In genomic region chr3:40894336-40894735, GRCm38 (mm10) we compare ENCODE assay signal across 7 mouse cellular contexts. TPM values are rescaled to one million over a fixed set of nuclear protein-coding genes. Genes with fewer than 3 reads are reported as not detected.
DNase-seq lines count a peak whose midpoint lies in the region; ATAC-seq and TF ChIP-seq lines count a peak whose summit lies in the region.
"Not testable (repeated sequence)": the region's sequence is repeated elsewhere in the genome, so short reads cannot be mapped to it uniquely, and the experiment has no call there.

No protein-coding gene starts in this region.

- not testable (repeated sequence) for H3K9me3 ChIP-seq in intestine, embryonic 15.5 days; limb, embryonic 15.5 days; midbrain, embryonic 13.5 days

- H3K4me1 ChIP-seq in intestine, embryonic 15.5 days (replicated peaks); limb, embryonic 15.5 days; spleen, adult 2 months (ENCODE audit: control insufficient read depth, insufficient read depth, insufficient read length): not testable (repeated sequence)
- H3K4me1 ChIP-seq in midbrain, embryonic 13.5 days (replicated peaks): peaks cover 11% of the 10 kb centered on the region

- H3K4me2 ChIP-seq in intestine, embryonic 15.5 days (replicated peaks): peak overlapping the region; percentile 83
- H3K4me2 ChIP-seq in limb, embryonic 15.5 days: peak overlapping the region; percentile 71
- peak overlapping the region; percentile 67 for H3K4me2 ChIP-seq in midbrain, embryonic 13.5 days (replicated peaks)

- H3K9ac ChIP-seq in intestine, embryonic 15.5 days: peak overlapping the region; percentile 56
- H3K9ac ChIP-seq in limb, embryonic 15.5 days: peak overlapping the region; percentile 47
- peak overlapping the region; percentile 80 for H3K9ac ChIP-seq in midbrain, embryonic 13.5 days (replicated peaks)

- DNase-seq in adrenal gland, adult 2 months: peak; percentile 31
- peak; percentile 5 for DNase-seq in embryo, embryonic 11.5 days (ENCODE audit: low read depth, low spot score)
- peak; percentile 22 to 37 for DNase-seq in heart, adult 18-20 months
- peak; percentile 1 to 24 for DNase-seq in spleen, adult 2 months (ENCODE audit: low read depth in 1 of 2, low spot score in 2 of 2)

- not testable (repeated sequence) for H3K27ac ChIP-seq in intestine, embryonic 15.5 days; spleen, adult 2 months (ENCODE audit: insufficient read depth, low read length)
- H3K27ac ChIP-seq in limb, embryonic 15.5 days: peak overlapping the region; percentile 12
- peak overlapping the region; percentile 64 for H3K27ac ChIP-seq in midbrain, embryonic 13.5 days

- not testable (repeated sequence) for ATAC-seq in intestine, embryonic 15.5 days; limb, embryonic 15.5 days (ENCODE audit: insufficient number of reproducible peaks, low FRiP score, low TSS enrichment, low read depth); midbrain, embryonic 13.5 days

- not testable (repeated sequence) for TF ChIP-seq CTCF in spleen, adult 2 months (IDR thresholded peaks at IDR 0.05; ENCODE audit: extremely low read depth, insufficient read depth, insufficient read length, insufficient replicate concordance)

- under 1% methylated on average over 21 of the region's 24 CpGs for WGBS in intestine, embryonic 15.5 days
- 2% methylated on average over 22 of the region's 24 CpGs for WGBS in limb, embryonic 15.5 days
- WGBS in midbrain, embryonic 13.5 days: 2% methylated on average over 21 of the region's 24 CpGs
- under 1% methylated on average over 21 of the region's 24 CpGs for WGBS in spleen, adult 2 months

- not testable (repeated sequence) for H3K36me3 ChIP-seq in intestine, embryonic 15.5 days; limb, embryonic 15.5 days; midbrain, embryonic 13.5 days; spleen, adult 2 months (ENCODE audit: control insufficient read depth, insufficient read depth, low read length)

- not testable (repeated sequence) for TF ChIP-seq POLR2A in spleen, adult 2 months (IDR thresholded peaks at IDR 0.05; ENCODE audit: low read depth, low read length)

- peak overlapping the region; percentile 53 for H3K4me3 ChIP-seq in intestine, embryonic 15.5 days (replicated peaks)
- H3K4me3 ChIP-seq in limb, embryonic 15.5 days: peak overlapping the region; percentile 54
- H3K4me3 ChIP-seq in midbrain, embryonic 13.5 days (replicated peaks): peak overlapping the region; percentile 57
- H3K4me3 ChIP-seq in spleen, adult 2 months (ENCODE audit: extremely low read depth, insufficient read depth, insufficient read length): peak overlapping the region; percentile 58

- H3K27me3 ChIP-seq in intestine, embryonic 15.5 days (replicated peaks); limb, embryonic 15.5 days; midbrain, embryonic 13.5 days; spleen, adult 2 months (ENCODE audit: control insufficient read depth, insufficient read depth, low read length): not testable (repeated sequence)

RNA-seq across cellular contexts. Expression of gene 1700034I23Rik, which starts 8.0 kb away (rescaled TPM):
- total RNA-seq in adrenal gland, adult 2 months (2021): not detected
- not detected in 2 replicates for polyA plus RNA-seq in adrenal gland, adult 2 months (2012; rRNA removed)
- under 1 TPM; 0.12 to 0.28 TPM for total RNA-seq in heart, adult 18-20 months (2021)
- polyA plus RNA-seq in intestine, embryonic 15.5 days (2015; fragmentation: Nextera tagmentation; extraction: Ambion mirVana): 0.09 and 0.29 TPM in 2 replicates
- 0.07 and 0.10 TPM in 2 replicates for polyA plus RNA-seq in limb, embryonic 15.5 days (2015; fragmentation: Nextera tagmentation; extraction: Ambion mirVana)
- polyA plus RNA-seq in midbrain, embryonic 13.5 days (2015; fragmentation: Nextera tagmentation; extraction: Ambion mirVana): 0.22 and 0.49 TPM in 2 replicates
- polyA plus RNA-seq in spleen, adult 2 months (2012; rRNA removed): not detected in 2 replicates

RNA-seq across cellular contexts. Expression of gene Abhd18, which starts 47.6 kb away (rescaled TPM):
- 1 to 10 TPM; 4.0 to 6.4 TPM for total RNA-seq in adrenal gland, adult 2 months (2021)
- polyA plus RNA-seq in adrenal gland, adult 2 months (2012; rRNA removed): 0.42 and 1.2 TPM in 2 replicates
- total RNA-seq in heart, adult 18-20 months (2021): 10 to 100 TPM; 66.7 to 77.1 TPM
- polyA plus RNA-seq in intestine, embryonic 15.5 days (2015; fragmentation: Nextera tagmentation; extraction: Ambion mirVana): 8.1 and 8.9 TPM in 2 replicates
- polyA plus RNA-seq in limb, embryonic 15.5 days (2015; fragmentation: Nextera tagmentation; extraction: Ambion mirVana): 8.8 and 9.3 TPM in 2 replicates
- polyA plus RNA-seq in midbrain, embryonic 13.5 days (2015; fragmentation: Nextera tagmentation; extraction: Ambion mirVana): 13.2 and 18.6 TPM in 2 replicates
- polyA plus RNA-seq in spleen, adult 2 months (2012; rRNA removed): 1.2 and 1.4 TPM in 2 replicates

RNA-seq across cellular contexts. Expression of gene Mfsd8, which starts 47.6 kb away (rescaled TPM):
- total RNA-seq in adrenal gland, adult 2 months (2021): 10 to 100 TPM; 16.9 to 25.5 TPM
- 1.9 and 2.2 TPM in 2 replicates for polyA plus RNA-seq in adrenal gland, adult 2 months (2012; rRNA removed)
- 10 to 100 TPM; 19.7 to 21.7 TPM for total RNA-seq in heart, adult 18-20 months (2021)
- polyA plus RNA-seq in intestine, embryonic 15.5 days (2015; fragmentation: Nextera tagmentation; extraction: Ambion mirVana): 5.2 and 6.1 TPM in 2 replicates
- polyA plus RNA-seq in limb, embryonic 15.5 days (2015; fragmentation: Nextera tagmentation; extraction: Ambion mirVana): 8.0 and 8.7 TPM in 2 replicates
- polyA plus RNA-seq in midbrain, embryonic 13.5 days (2015; fragmentation: Nextera tagmentation; extraction: Ambion mirVana): 11.7 and 12.2 TPM in 2 replicates
- 1.9 and 2.6 TPM in 2 replicates for polyA plus RNA-seq in spleen, adult 2 months (2012; rRNA removed)

RNA-seq across cellular contexts. Expression of gene Larp1b, which starts 55.3 kb away (rescaled TPM):
- total RNA-seq in adrenal gland, adult 2 months (2021): 10 to 100 TPM; 33.7 to 35.3 TPM
- polyA plus RNA-seq in adrenal gland, adult 2 months (2012; rRNA removed): 3.7 and 8.1 TPM in 2 replicates
- total RNA-seq in heart, adult 18-20 months (2021): 10 to 100 TPM; 62.0 to 64.2 TPM
- polyA plus RNA-seq in intestine, embryonic 15.5 days (2015; fragmentation: Nextera tagmentation; extraction: Ambion mirVana): 10.4 and 14.0 TPM in 2 replicates
- 2.2 and 3.3 TPM in 2 replicates for polyA plus RNA-seq in limb, embryonic 15.5 days (2015; fragmentation: Nextera tagmentation; extraction: Ambion mirVana)
- 2.4 and 2.6 TPM in 2 replicates for polyA plus RNA-seq in midbrain, embryonic 13.5 days (2015; fragmentation: Nextera tagmentation; extraction: Ambion mirVana)
- polyA plus RNA-seq in spleen, adult 2 months (2012; rRNA removed): 3.8 and 6.0 TPM in 2 replicates
